Mouse (Mus musculus) gastrocnemius, adult 2 months (tissue): Measurements from ENCODE around the gene Olfr613. TPM values are rescaled to one million over a fixed set of nuclear protein-coding genes. Genes with fewer than 3 reads are reported as not detected.
"Not testable (repeated sequence)": the region's sequence is repeated elsewhere in the genome, so short reads cannot be mapped to it uniquely, and the experiment has no call there.

Experiments
- DNase-seq: peaks from one replicate; pipeline ENCODE4 v3.0.0; 2022
- H3K27ac ChIP-seq: fragments of 200-600 bp; 2 replicates; pipeline ENCODE4 v1.8.1; 2022; ENCODE audit warnings: mild to moderate bottlenecking
- H3K4me3 ChIP-seq: fragments of 200-600 bp; 2 replicates; pipeline ENCODE4 v1.8.1; 2022; ENCODE audit warnings: mild to moderate bottlenecking, moderate library complexity
- CTCF ChIP-seq: fragments of 200-600 bp; IDR thresholded peaks from 2 replicates; pipeline ENCODE4 v1.8.1; 2022; ENCODE audit warnings: antibody characterized with exemption, mild to moderate bottlenecking, moderate library complexity
- intact Hi-C: fragments of 180-260 bp; cut with DNase I; formaldehyde crosslinking; loops from one replicate; pipeline ENCODE4 v1.15.1; 2025
- long read RNA-seq, 2 experiments: library from polyadenylated mRNA; stranded (forward); transcript quantifications; one replicate each; pipeline ENCODE4 v2.0.0; 2021
- microRNA-seq: library from miRNA; unstranded; fragments of <30 nt; microRNA quantifications from one replicate; pipeline ENCODE4 v1.2.0, GENCODE M21; 2021
- total RNA-seq, 2 experiments: library from RNA; stranded (reverse); gene quantifications; 2 replicates each; pipeline ENCODE4 v1.2.3; 2021

The Olfr613 gene
- total RNA-seq = not detected
- long read RNA-seq, experiment 1 = 0 reads
- long read RNA-seq, experiment 2 = 0 reads

GRCm38 (mm10) chr7:103547774-103548173, at the start of gene Olfr613:
Gene Olfr613, plus strand, starts transcription at chr7:103548074.
- no peak for DNase-seq
- no peak within 1 kb of the TSS for H3K27ac ChIP-seq
- TF ChIP-seq CTCF = no peak
- intact Hi-C loops = no loop called here
- H3K4me3 ChIP-seq = no peak within 1 kb of the TSS

GRCm38 (mm10) chr7:103512022-103512421, 35.9 kb upstream of the Olfr613 start, which contains the start of gene Olfr610:
Gene Olfr610, minus strand, starts transcription at chr7:103512122.
- intact Hi-C loops = no loop called here
- no peak for TF ChIP-seq CTCF
- no peak within 1 kb of the TSS for H3K4me3 ChIP-seq
- no peak within 1 kb of the TSS for H3K27ac ChIP-seq
- DNase-seq = no peak

- intact Hi-C loops, H3K4me3 ChIP-seq, DNase-seq, H3K27ac ChIP-seq: not testable (repeated sequence)
These were observed 27.1 kb upstream of the Olfr613 start, which contains the start of gene Olfr611 for GRCm38 (mm10) chr7:103520746-103521145. Gene Olfr611, minus strand, starts transcription at chr7:103520846.

- H3K27ac ChIP-seq, DNase-seq, H3K4me3 ChIP-seq, intact Hi-C loops: not testable (repeated sequence)
These were observed 5.3 kb upstream of the Olfr613 start, which contains the start of gene Olfr612 for GRCm38 (mm10) chr7:103542617-103543016. Gene Olfr612, minus strand, starts transcription at chr7:103542717.

GRCm38 (mm10) chr7:103555779-103556178, 7.9 kb downstream of the Olfr613 start, which contains the start of gene Olfr615:
Gene Olfr615, plus strand, starts transcription at chr7:103556079.
- Histone ChIP-seq H3K27ac (no peak within 1 kb of the TSS), H3K4me3 (no peak within 1 kb of the TSS)
- DNase-seq = no peak
- intact Hi-C loops = no loop called here
- TF ChIP-seq CTCF = no peak

GRCm38 (mm10) chr7:103569043-103569442, 21.2 kb downstream of the Olfr613 start, which contains the start of gene Olfr616:
Gene Olfr616, minus strand, starts transcription at chr7:103569143.
- TF ChIP-seq CTCF = no peak
- intact Hi-C loops = no loop called here
- DNase-seq = no peak
- no peak within 1 kb of the TSS for H3K27ac ChIP-seq
- no peak within 1 kb of the TSS for H3K4me3 ChIP-seq

GRCm38 (mm10) chr7:103572761-103573160, 24.9 kb downstream of the Olfr613 start, which contains the start of gene Olfr617:
Gene Olfr617, plus strand, starts transcription at chr7:103573061.
- Histone ChIP-seq H3K27ac (no peak within 1 kb of the TSS), H3K4me3 (no peak within 1 kb of the TSS)
- no peak for TF ChIP-seq CTCF
- intact Hi-C loops = loop anchor here (5.0 kb wide), 1 partner anchor 105 kb away; no protein-coding TSS in a partner anchor
- no peak for DNase-seq

GRCm38 (mm10) chr7:103589803-103590202, 41.9 kb downstream of the Olfr613 start, which contains the start of gene Olfr618:
Gene Olfr618, plus strand, starts transcription at chr7:103590103.
- H3K27ac ChIP-seq = no peak within 1 kb of the TSS
- intact Hi-C loops = no loop called here
- no peak within 1 kb of the TSS for H3K4me3 ChIP-seq
- no peak for TF ChIP-seq CTCF
- no peak for DNase-seq

GRCm38 (mm10) chr7:103600275-103600674, 52.4 kb downstream of the Olfr613 start, which contains the start of gene Olfr619:
Gene Olfr619, plus strand, starts transcription at chr7:103600575.
- Histone ChIP-seq H3K27ac (no peak within 1 kb of the TSS), H3K4me3 (no peak within 1 kb of the TSS)
- intact Hi-C loops = no loop called here
- no peak for TF ChIP-seq CTCF
- DNase-seq = no peak

Small RNA genes within 50 kb of the gene (microRNA-seq; reads per million reads assigned to microRNA genes)
- gene Gm26506 = not detected

Other genes with a start within 250 kb of the Olfr613 start
- gene Olfr596, start 242.4 kb upstream of the Olfr613 start, total RNA-seq = not detected
- not detected for gene Olfr597, start 231.8 kb upstream of the Olfr613 start, total RNA-seq
- gene Olfr598, start 224.5 kb upstream of the Olfr613 start, total RNA-seq = not detected
- gene Olfr599, start 212.2 kb upstream of the Olfr613 start, total RNA-seq = not detected
- not detected for gene Olfr600, start 198.4 kb upstream of the Olfr613 start, total RNA-seq
- not detected for gene Olfr601, start 185.4 kb upstream of the Olfr613 start, total RNA-seq
- gene Olfr603, start 161.9 kb upstream of the Olfr613 start, total RNA-seq = not detected
- gene Usp17lc, start 133.0 kb upstream of the Olfr613 start, total RNA-seq = not detected
- gene Olfr605, start 102.6 kb upstream of the Olfr613 start, total RNA-seq = not detected
- not detected for gene Olfr606, start 99.0 kb upstream of the Olfr613 start, total RNA-seq
- gene Olfr607, start 83.9 kb upstream of the Olfr613 start, total RNA-seq = not detected
- gene Olfr608, start 78.2 kb upstream of the Olfr613 start, total RNA-seq = not detected
- not detected for gene Olfr609, start 50.0 kb upstream of the Olfr613 start, total RNA-seq
- not detected for gene Olfr610, start 36.0 kb upstream of the Olfr613 start, total RNA-seq
- gene Olfr611, start 27.2 kb upstream of the Olfr613 start, total RNA-seq = not detected
- not detected for gene Olfr612, start 5.4 kb upstream of the Olfr613 start, total RNA-seq
- not detected for gene Olfr615, start 8.0 kb downstream of the Olfr613 start, total RNA-seq
- not detected for gene Olfr616, start 21.1 kb downstream of the Olfr613 start, total RNA-seq
- not detected for gene Olfr617, start 25.0 kb downstream of the Olfr613 start, total RNA-seq
- not detected for gene Olfr618, start 42.0 kb downstream of the Olfr613 start, total RNA-seq
- gene Olfr619, start 52.5 kb downstream of the Olfr613 start, total RNA-seq = not detected
- gene Olfr620, start 64.5 kb downstream of the Olfr613 start, total RNA-seq = not detected
- not detected for gene Olfr622, start 94.6 kb downstream of the Olfr613 start, total RNA-seq
- gene Olfr623, start 115.6 kb downstream of the Olfr613 start, total RNA-seq = not detected
- not detected for gene Olfr624, start 123.1 kb downstream of the Olfr613 start, total RNA-seq
- gene Olfr625-ps1, start 134.6 kb downstream of the Olfr613 start, total RNA-seq = not detected
- not detected for gene Olfr243, start 166.6 kb downstream of the Olfr613 start, total RNA-seq
- not detected for gene Olfr628, start 182.3 kb downstream of the Olfr613 start, total RNA-seq
- gene Olfr629, start 196.9 kb downstream of the Olfr613 start, total RNA-seq = not detected
- not detected for gene Olfr630, start 209.3 kb downstream of the Olfr613 start, total RNA-seq
- gene Olfr69, start 223.5 kb downstream of the Olfr613 start, total RNA-seq = not detected
- gene Olfr68, start 231.6 kb downstream of the Olfr613 start, total RNA-seq = not detected
- not detected for gene Olfr67, start 243.7 kb downstream of the Olfr613 start, total RNA-seq